Mouse (Mus musculus) limb, embryonic 11.5 days (tissue): ENCODE results near the gene Ssna1. TPM values are rescaled to one million over a fixed set of nuclear protein-coding genes. Genes with fewer than 3 reads are reported as not detected.
A peak's percentile ranks its signal among the peaks of the same experiment; 100 is the strongest.

ENCODE experiments used
- ATAC-seq: fragments of 200-750 bp; cut with Nextera tagmentation; 2 replicates; pipeline ENCODE4 v1.8.0; 2017; ENCODE audit warnings: low read depth; ENCODE audit not compliant: insufficient number of reproducible peaks, low FRiP score, low TSS enrichment
- DNase-seq: peaks from one replicate; pipeline ENCODE4 v3.0.0-alpha.2; 2015; ENCODE audit warnings: low spot score
- H3K27ac ChIP-seq: fragments of 300-500 bp; sonication (generic); replicated peaks from 2 replicates; pipeline ENCODE4 v1.5.1; 2014; ENCODE audit warnings: low read depth, mild to moderate bottlenecking, low read length
- H3K27me3 ChIP-seq: fragments of 300-500 bp; sonication (generic); 2 replicates; pipeline ENCODE4 v1.6.1; 2014; ENCODE audit warnings: mild to moderate bottlenecking, low read length, mixed read lengths; ENCODE audit not compliant: control insufficient read depth, insufficient read depth
- H3K36me3 ChIP-seq: fragments of 300-500 bp; sonication (generic); 2 replicates; pipeline ENCODE4 v1.6.1; 2014; ENCODE audit warnings: mild to moderate bottlenecking, low read length, moderate library complexity, mixed read lengths; ENCODE audit not compliant: control insufficient read depth, insufficient read depth
- H3K4me1 ChIP-seq: fragments of 300-500 bp; sonication (generic); 2 replicates; pipeline ENCODE4 v1.6.1; 2014; ENCODE audit warnings: low read length, mixed read lengths; ENCODE audit not compliant: control insufficient read depth, insufficient read depth
- H3K4me2 ChIP-seq: fragments of 300-500 bp; sonication (generic); 2 replicates; pipeline ENCODE4 v1.6.1; 2014; ENCODE audit warnings: low read depth, mild to moderate bottlenecking, moderate library complexity; ENCODE audit not compliant: severe bottlenecking
- H3K4me3 ChIP-seq: fragments of 300-500 bp; sonication (generic); 2 replicates; pipeline ENCODE4 v1.5.1; 2014; ENCODE audit warnings: low read depth, low read length
- H3K9ac ChIP-seq: fragments of 300-500 bp; sonication (generic); 2 replicates; pipeline ENCODE4 v1.6.1; 2014; ENCODE audit warnings: mild to moderate bottlenecking, low read length
- H3K9me3 ChIP-seq: fragments of 300-500 bp; sonication (generic); 2 replicates; pipeline ENCODE4 v1.6.1; 2016; ENCODE audit warnings: low read length; ENCODE audit not compliant: control insufficient read depth
- WGBS: fragments of 180-500 bp; shearing (Covaris S2); extraction: QIAGEN DNeasy Blood & Tissue Kit; methylation state at CpG from one replicate; pipeline ENCODE4 v1.1.7; 2014; 5-methylcytosine and 5-hydroxymethylcytosine counted together
- polyA plus RNA-seq: library from polyadenylated mRNA; unstranded; fragments of >200 nt; fragmentation: Nextera tagmentation; extraction: Ambion mirVana; gene quantifications from 2 replicates; pipeline ENCODE4 v1.2.1, GENCODE M21; 2014

Ssna1 gene
- polyA plus RNA-seq, 1 experiment from 2014 or later: 237 TPM

DNA sequence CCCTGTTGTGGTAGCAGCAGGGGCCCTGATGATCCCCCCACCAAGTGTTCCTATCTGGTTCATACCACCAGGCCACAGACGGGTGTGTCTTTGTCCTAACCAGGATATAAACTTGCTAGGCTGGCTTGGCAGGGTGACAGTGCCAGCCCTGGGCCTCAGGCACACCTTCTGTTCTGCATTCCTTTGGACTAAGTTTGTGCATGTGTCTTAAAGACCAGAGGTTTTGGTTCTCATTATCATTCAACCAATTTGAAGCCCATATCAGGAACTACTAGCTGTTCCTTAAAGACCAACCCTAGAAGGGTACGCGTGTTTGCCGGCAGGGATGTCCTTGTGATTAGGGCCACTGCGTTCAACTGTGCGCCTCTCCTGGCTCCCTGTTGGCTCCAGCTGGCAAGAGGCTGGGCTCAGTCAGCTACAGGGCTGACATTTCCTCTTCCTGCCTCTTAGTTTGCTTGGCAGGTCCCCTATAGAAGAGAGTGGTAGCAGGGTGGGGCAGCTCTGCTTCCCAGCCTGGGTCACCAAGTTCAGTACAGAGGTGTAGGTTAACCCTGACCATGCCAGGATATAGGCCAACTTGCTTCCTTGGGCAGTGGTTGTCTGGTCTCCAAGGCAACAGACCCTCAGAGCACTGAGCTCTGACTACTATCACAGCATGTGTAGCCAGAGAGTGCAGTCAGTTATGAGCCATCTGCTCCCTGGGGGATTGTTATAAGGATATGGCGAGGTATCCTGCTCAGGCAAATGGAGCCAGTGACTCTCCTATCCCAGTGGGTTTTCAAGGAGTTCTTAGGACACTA lies 14.8 kb upstream of the Ssna1 start:
- no peak for ATAC-seq
- H3K27ac ChIP-seq: no peak overlapping the region
- peaks cover 44% of the 10 kb centered on the region for H3K27me3 ChIP-seq
- no peak overlapping the region for H3K9ac ChIP-seq
- H3K9me3 ChIP-seq: no peaks in the 10 kb centered on the region
- DNase-seq: no peak
- no peak overlapping the region for H3K4me2 ChIP-seq
- H3K4me1 ChIP-seq: peaks cover 1% of the 10 kb centered on the region; the same call in 1 of the 2 replicates
- H3K4me3 ChIP-seq: no peak overlapping the region
- WGBS: 65% methylated on average over 7 of the region's 7 CpGs
- H3K36me3 ChIP-seq: peaks cover 16% of the 10 kb centered on the region; the same call in 1 of the 2 replicates

GRCm38 (mm10) chr2:25286314-25286713 lies 14.1 kb upstream of the Ssna1 start:
- peaks cover 37% of the 10 kb centered on the region for H3K27me3 ChIP-seq
- ATAC-seq (no peak), DNase-seq (no peak)
- H3K36me3 ChIP-seq: peaks cover 18% of the 10 kb centered on the region; the same call in 1 of the 2 replicates
- 67% methylated on average over 1 of the region's 1 CpGs for WGBS
- H3K4me3 ChIP-seq: no peak overlapping the region
- no peak overlapping the region for H3K27ac ChIP-seq
- H3K9ac ChIP-seq: no peak overlapping the region
- no peaks in the 10 kb centered on the region for H3K4me1 ChIP-seq
- H3K9me3 ChIP-seq: no peaks in the 10 kb centered on the region
- H3K4me2 ChIP-seq: no peak overlapping the region

DNA sequence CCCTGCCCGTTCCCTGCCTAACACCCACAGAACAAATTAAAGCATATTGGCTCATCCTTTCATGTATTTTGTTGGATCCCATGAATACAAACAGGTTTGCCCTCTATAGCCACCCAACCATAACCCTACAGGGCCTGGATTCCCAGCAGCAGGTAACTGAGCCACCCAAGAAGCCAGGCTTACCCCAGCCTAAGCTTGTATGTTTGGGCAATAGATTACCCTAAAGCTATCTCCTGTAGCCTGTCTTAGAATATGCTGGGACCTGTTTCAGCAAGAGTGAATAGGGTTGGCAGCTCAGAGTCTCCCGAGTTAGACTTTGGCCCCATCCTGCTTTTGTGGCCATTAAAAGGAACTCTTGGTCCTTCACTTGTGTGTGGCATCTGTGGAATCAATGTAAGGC lies 13.3 kb upstream of the Ssna1 start:
- H3K9me3 ChIP-seq: no peaks in the 10 kb centered on the region
- no peak for ATAC-seq
- no peak overlapping the region for H3K4me3 ChIP-seq
- H3K9ac ChIP-seq: no peak overlapping the region
- H3K4me1 ChIP-seq: no peaks in the 10 kb centered on the region
- 91% methylated on average over 2 of the region's 2 CpGs for WGBS
- H3K36me3 ChIP-seq: peaks cover 23% of the 10 kb centered on the region
- H3K27me3 ChIP-seq: peaks cover 29% of the 10 kb centered on the region
- H3K27ac ChIP-seq: no peak overlapping the region
- DNase-seq: no peak
- H3K4me2 ChIP-seq: no peak overlapping the region

DNA sequence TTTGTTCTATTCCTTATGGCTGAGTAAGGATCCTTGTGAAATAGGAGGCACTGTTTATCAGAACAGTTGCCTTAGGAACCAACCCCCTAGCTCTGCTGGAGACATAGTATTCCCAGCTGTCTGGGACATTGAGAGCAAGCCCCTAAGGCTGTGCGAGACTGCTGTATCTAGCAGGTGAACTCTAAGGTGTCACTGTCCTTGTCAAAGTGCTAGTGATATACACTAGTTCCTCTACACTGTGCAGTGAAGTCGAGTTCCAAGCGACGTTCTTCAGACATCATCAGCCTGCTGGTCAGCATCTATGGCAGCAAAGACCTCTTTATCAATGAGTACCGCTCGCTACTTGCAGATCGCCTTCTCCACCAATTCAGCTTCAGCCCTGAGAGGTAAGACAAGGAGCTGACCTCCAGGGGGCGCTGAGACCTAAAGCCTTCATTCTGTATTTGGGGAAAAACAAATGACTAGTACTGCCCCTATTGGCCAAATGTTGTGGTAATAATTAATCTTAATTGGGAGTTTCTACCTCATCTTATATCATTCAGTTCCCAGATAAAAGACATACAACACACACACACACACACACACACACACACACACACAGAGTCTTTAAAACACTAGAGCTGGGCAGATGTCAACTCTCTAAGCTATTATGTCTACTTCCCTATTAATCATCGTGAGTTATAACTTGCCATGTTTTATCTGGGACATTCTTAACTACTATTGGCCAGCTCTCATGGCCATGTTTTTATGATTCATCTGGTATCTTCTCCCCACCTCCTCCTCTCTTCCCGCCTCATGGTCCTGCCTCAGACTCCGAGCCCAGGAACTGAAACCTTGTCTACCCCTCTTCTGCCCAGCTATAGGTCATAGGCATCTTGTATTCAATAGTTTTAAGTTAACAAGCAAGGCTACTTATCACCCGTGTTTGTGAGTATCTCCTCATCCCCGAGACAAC lies 7.0 kb upstream of the Ssna1 start:
- ATAC-seq: no peak
- Histone ChIP-seq H3K9me3 (no peaks in the 10 kb centered on the region), H3K36me3 (peaks cover 43% of the 10 kb centered on the region), H3K4me2 (no peak overlapping the region), H3K27me3 (no peaks in the 10 kb centered on the region), H3K4me3 (no peak overlapping the region), H3K9ac (no peak overlapping the region), H3K4me1 (no peaks in the 10 kb centered on the region), H3K27ac (no peak overlapping the region)
- peak; percentile 87 for DNase-seq
- whole genome bisulfite sequencing: 63% methylated on average over 13 of the region's 13 CpGs

DNA sequence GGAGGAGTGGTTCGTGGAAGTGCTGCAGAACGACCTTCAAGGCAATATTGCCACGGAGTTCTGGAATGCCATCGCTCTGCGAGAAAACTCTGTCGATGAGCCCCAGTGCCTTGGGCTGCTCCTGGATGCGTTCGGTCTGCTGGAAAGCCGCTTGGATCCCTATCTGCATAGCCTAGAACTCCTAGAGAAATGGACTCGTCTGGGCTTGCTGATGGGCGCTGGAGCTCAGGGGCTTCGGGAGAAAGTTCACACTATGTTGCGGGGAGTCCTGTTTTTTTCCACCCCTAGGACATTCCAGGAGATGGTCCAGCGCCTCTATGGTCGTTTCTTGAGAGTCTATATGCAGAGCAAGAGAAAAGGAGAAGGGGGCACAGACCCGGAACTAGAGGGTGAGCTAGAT lies 772 bp upstream of the Ssna1 start:
- DNase-seq (no peak), ATAC-seq (no peak)
- no peaks in the 10 kb centered on the region for H3K27me3 ChIP-seq
- 32% methylated on average over 16 of the region's 16 CpGs for WGBS
- no peak overlapping the region for H3K27ac ChIP-seq
- peaks cover 21% of the 10 kb centered on the region for H3K36me3 ChIP-seq
- H3K4me3 ChIP-seq: peak overlapping the region; percentile 95
- no peaks in the 10 kb centered on the region for H3K9me3 ChIP-seq
- peaks cover 18% of the 10 kb centered on the region for H3K4me1 ChIP-seq
- peak overlapping the region; percentile 96 for H3K4me2 ChIP-seq
- H3K9ac ChIP-seq: peak overlapping the region; percentile 83

DNA sequence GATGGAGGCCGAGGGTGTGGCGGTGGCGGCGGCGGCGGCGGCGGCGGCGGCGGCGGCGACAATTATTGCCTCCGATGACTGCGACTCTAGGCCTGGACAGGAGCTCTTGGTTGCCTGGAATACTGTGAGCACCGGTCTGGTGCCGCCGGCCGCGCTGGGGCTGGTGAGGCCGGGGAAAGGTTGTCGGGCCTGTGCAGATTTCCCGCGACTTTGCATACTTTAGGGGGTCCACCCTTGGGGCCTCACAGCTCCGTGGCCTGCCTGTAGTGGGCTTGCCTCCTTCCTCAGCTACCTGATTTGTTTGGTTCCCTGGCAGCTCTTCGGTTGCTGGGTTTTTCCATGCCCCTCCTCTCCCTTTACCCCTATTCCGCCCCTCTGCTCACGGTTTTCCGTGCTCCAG lies 277 bp upstream of the Ssna1 start:
- Histone ChIP-seq H3K4me2 (peak overlapping the region; percentile 96), H3K4me1 (peaks cover 18% of the 10 kb centered on the region), H3K9ac (peak overlapping the region; percentile 83), H3K27ac (no peak overlapping the region), H3K27me3 (no peaks in the 10 kb centered on the region), H3K9me3 (no peaks in the 10 kb centered on the region), H3K4me3 (peak overlapping the region; percentile 95), H3K36me3 (peaks cover 18% of the 10 kb centered on the region)
- ATAC-seq: peak; percentile 75
- no peak for DNase-seq
- WGBS: under 1% methylated on average over 29 of the region's 29 CpGs

DNA sequence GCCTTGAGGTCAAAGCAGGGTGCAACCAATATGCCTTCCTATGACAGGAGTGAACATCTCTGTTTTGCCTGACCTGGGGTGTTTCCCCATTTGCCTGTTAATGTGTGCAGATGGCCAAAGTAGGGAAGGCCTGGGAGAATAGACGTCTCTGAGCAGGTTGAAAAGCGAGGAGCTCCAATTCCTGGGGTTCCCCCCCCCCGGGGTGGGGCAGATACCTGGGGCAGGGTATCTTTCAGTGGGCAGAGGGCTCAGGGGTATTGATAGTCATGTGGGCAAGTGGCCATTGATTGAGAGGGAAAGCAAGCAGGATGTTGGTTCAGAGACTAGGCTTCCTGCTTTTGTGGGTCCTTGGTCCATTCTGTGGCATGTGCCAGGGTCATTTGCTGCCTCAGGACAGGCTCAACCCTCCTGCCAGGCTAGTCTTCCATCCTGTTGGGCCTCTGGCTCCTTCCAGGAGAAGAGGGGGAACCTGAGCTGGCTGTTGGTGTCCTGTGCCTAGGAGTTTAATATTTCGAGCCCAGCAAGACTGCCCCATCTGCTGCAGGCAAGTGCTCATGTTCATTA lies 4.4 kb downstream of the Ssna1 start:
- peaks cover 19% of the 10 kb centered on the region for H3K27me3 ChIP-seq
- H3K27ac ChIP-seq: no peak overlapping the region
- peaks cover 18% of the 10 kb centered on the region for H3K4me1 ChIP-seq
- no peak overlapping the region for H3K4me2 ChIP-seq
- 79% methylated on average over 4 of the region's 4 CpGs for WGBS
- H3K9ac ChIP-seq: no peak overlapping the region
- ATAC-seq: no peak
- DNase-seq: no peak
- peaks cover 2% of the 10 kb centered on the region; the same call in 1 of the 2 replicates for H3K36me3 ChIP-seq
- no peak overlapping the region for H3K4me3 ChIP-seq
- no peaks in the 10 kb centered on the region for H3K9me3 ChIP-seq

GRCm38 (mm10) chr2:25267241-25267640 lies 5.0 kb downstream of the Ssna1 start:
- ATAC-seq: no peak
- H3K27ac ChIP-seq: no peak overlapping the region
- peaks cover 2% of the 10 kb centered on the region; the same call in 1 of the 2 replicates for H3K36me3 ChIP-seq
- peaks cover 18% of the 10 kb centered on the region for H3K4me1 ChIP-seq
- H3K4me2 ChIP-seq: no peak overlapping the region
- H3K9ac ChIP-seq: no peak overlapping the region
- H3K4me3 ChIP-seq: no peak overlapping the region
- H3K27me3 ChIP-seq: peaks cover 19% of the 10 kb centered on the region
- no peak for DNase-seq
- no peaks in the 10 kb centered on the region for H3K9me3 ChIP-seq
